Mouse (Mus musculus): ENCODE measurements around the gene Gm12166. TPM values are rescaled to one million over a fixed set of nuclear protein-coding genes. Genes with fewer than 3 reads are reported as not detected.

Gm12166 gene
- polyA plus RNA-seq, 1 experiment from 2014 or later, result 3.7 TPM

GRCm38 (mm10) chr11:46083835-46084444 lies 31.8 kb upstream of the Gm12166 start:
- Histone ChIP-seq H3K27me3 (no peaks in the 10 kb centered on the region), H3K9me3 (no peaks in the 10 kb centered on the region), H3K4me1 (no peaks in the 10 kb centered on the region; the same call in 1 of the 2 replicates), H3K27ac (replicated peaks) (no peak overlapping the region), H3K36me3 (no peaks in the 10 kb centered on the region), H3K4me2 (replicated peaks) (no peak overlapping the region), H3K9ac (replicated peaks) (no peak overlapping the region), H3K4me3 (no peak overlapping the region)
- ATAC-seq (ENCODE audit: low FRiP score, low read depth), result no peak
- WGBS, result 93% methylated on average over 11 of the region's 11 CpGs

DNA sequence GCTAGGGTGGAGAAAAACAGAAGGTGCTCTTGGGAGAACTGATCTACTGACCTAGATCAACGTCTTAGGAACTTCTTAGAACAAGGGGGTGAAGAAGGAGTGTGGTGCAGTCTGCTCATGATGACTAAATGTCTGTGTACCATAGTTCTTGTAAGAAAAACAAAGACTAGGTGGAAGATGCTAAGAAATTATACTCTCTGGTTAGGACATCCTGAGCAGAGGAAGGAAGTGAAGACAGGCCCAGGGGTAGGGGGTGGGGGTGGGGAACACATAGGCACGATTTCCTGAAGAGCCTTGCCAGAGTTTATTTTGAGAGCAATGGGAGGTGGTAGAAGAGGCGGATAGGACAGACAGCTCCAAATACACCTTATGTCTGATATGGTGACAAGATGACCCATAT lies 31.3 kb upstream of the Gm12166 start:
- H3K4me3 ChIP-seq, result no peak overlapping the region
- no peaks in the 10 kb centered on the region for H3K9me3 ChIP-seq
- H3K27ac ChIP-seq (replicated peaks), result no peak overlapping the region
- no peak overlapping the region for H3K4me2 ChIP-seq (replicated peaks)
- no peaks in the 10 kb centered on the region for H3K36me3 ChIP-seq
- H3K9ac ChIP-seq (replicated peaks), result no peak overlapping the region
- WGBS, result 78% methylated on average over 3 of the region's 3 CpGs
- ATAC-seq (ENCODE audit: low FRiP score, low read depth), result no peak
- no peaks in the 10 kb centered on the region; the same call in 1 of the 2 replicates for H3K4me1 ChIP-seq
- H3K27me3 ChIP-seq, result no peaks in the 10 kb centered on the region

DNA sequence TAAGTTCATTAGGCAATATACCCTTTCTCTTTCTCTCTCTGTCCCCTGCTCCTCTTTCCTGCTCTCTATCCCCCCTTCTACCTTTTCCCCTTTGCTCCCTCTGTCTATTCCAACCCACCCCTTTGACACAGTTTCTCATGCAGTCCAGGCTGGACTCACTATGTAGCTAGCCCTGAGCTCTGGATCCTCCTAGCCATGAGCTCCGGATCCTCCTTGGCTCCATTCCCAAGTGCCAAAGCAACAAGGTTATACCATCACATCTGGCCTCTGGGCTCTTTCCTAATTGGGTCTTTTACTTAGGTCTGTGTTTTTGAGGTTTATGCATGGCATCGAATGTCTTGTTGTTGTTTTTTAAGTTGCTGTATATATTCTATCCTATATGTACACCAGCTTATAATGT lies 29.0 kb upstream of the Gm12166 start:
- WGBS, result 96% methylated on average over 2 of the region's 2 CpGs
- Histone ChIP-seq H3K9ac (replicated peaks) (no peak overlapping the region), H3K9me3 (no peaks in the 10 kb centered on the region), H3K27ac (replicated peaks) (no peak overlapping the region), H3K27me3 (no peaks in the 10 kb centered on the region), H3K4me2 (replicated peaks) (no peak overlapping the region), H3K4me1 (no peaks in the 10 kb centered on the region), H3K4me3 (no peak overlapping the region), H3K36me3 (0 out of 2 replicates have a peak, but pooled peaks cover 5% of the 10 kb centered on the region)
- ATAC-seq (ENCODE audit: low FRiP score, low read depth), result no peak

GRCm38 (mm10) chr11:46077732-46078375 lies 25.7 kb upstream of the Gm12166 start:
- Histone ChIP-seq H3K27me3 (no peaks in the 10 kb centered on the region), H3K36me3 (peaks cover 5% of the 10 kb centered on the region; the same call in 1 of the 2 replicates), H3K4me2 (replicated peaks) (no peak overlapping the region), H3K27ac (replicated peaks) (no peak overlapping the region), H3K9me3 (no peaks in the 10 kb centered on the region), H3K4me1 (no peaks in the 10 kb centered on the region), H3K4me3 (no peak overlapping the region), H3K9ac (replicated peaks) (no peak overlapping the region)
- WGBS, result 88% methylated on average over 7 of the region's 7 CpGs
- no peak for ATAC-seq (ENCODE audit: low FRiP score, low read depth)

- Histone ChIP-seq H3K4me3 (no peak overlapping the region), H3K4me2 (replicated peaks) (no peak overlapping the region), H3K27me3 (no peaks in the 10 kb centered on the region), H3K4me1 (no peaks in the 10 kb centered on the region), H3K36me3 (peaks cover 5% of the 10 kb centered on the region; the same call in 1 of the 2 replicates), H3K9ac (replicated peaks) (no peak overlapping the region), H3K27ac (replicated peaks) (no peak overlapping the region), H3K9me3 (no peaks in the 10 kb centered on the region)
- no peak for ATAC-seq (ENCODE audit: low FRiP score, low read depth)
- 93% methylated on average over 5 of the region's 5 CpGs for WGBS
These were observed 25.2 kb upstream of the Gm12166 start for GRCm38 (mm10) chr11:46077304-46077703.

DNA sequence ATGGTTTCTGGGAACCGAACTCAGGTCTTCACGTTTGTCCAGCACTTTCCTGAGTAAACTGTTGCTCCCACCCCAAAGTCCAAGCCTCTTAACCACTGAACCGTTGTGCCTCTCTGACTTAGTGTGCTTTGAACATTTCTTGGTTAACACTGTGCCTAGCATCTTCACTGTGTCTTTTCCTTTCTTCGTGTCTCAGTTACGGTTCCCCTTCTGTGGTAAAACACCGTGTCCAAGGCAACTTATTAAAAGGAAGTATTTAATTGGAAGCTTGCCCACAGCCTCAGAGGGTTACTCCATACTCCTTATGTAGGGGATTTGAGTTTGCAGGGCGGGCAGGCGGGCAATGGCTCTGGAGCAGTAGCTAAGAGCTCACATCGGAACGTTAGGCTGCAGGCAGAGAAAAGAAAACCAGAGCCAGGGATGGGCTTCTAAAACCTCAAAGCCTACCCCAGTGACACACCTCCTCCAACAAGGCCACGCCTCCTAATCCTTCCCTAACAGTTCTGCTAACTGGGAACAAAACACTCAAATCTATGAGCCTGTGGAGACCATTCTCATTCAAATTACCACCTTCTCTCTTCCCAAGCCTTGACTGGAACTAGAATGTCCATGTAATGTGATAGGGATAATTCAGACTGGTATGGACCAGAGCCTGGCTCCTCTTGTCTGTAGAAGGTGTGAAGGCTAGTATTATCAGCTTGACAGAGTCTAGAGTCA lies 24.5 kb upstream of the Gm12166 start:
- Histone ChIP-seq H3K4me1 (no peaks in the 10 kb centered on the region), H3K27ac (replicated peaks) (no peak overlapping the region), H3K36me3 (peaks cover 5% of the 10 kb centered on the region; the same call in 1 of the 2 replicates), H3K4me2 (replicated peaks) (no peak overlapping the region), H3K9me3 (no peaks in the 10 kb centered on the region), H3K4me3 (no peak overlapping the region), H3K27me3 (no peaks in the 10 kb centered on the region), H3K9ac (replicated peaks) (no peak overlapping the region)
- 91% methylated on average over 11 of the region's 11 CpGs for WGBS
- no peak for ATAC-seq (ENCODE audit: low FRiP score, low read depth)

GRCm38 (mm10) chr11:46075507-46075906 lies 23.4 kb upstream of the Gm12166 start:
- Histone ChIP-seq H3K9me3 (no peaks in the 10 kb centered on the region), H3K36me3 (peaks cover 5% of the 10 kb centered on the region; the same call in 1 of the 2 replicates), H3K27ac (replicated peaks) (no peak overlapping the region), H3K9ac (replicated peaks) (no peak overlapping the region), H3K4me1 (no peaks in the 10 kb centered on the region), H3K4me3 (no peak overlapping the region), H3K4me2 (replicated peaks) (no peak overlapping the region), H3K27me3 (no peaks in the 10 kb centered on the region)
- WGBS, result 92% methylated on average over 3 of the region's 3 CpGs
- no peak for ATAC-seq (ENCODE audit: low FRiP score, low read depth)

- Histone ChIP-seq H3K4me2 (replicated peaks) (no peak overlapping the region), H3K36me3 (peaks cover 5% of the 10 kb centered on the region; the same call in 1 of the 2 replicates), H3K4me3 (no peak overlapping the region), H3K27me3 (no peaks in the 10 kb centered on the region), H3K9me3 (no peaks in the 10 kb centered on the region), H3K4me1 (peaks cover 10% of the 10 kb centered on the region), H3K27ac (replicated peaks) (no peak overlapping the region), H3K9ac (replicated peaks) (no peak overlapping the region)
- no peak for ATAC-seq (ENCODE audit: low FRiP score, low read depth)
- 88% methylated on average over 17 of the region's 17 CpGs for WGBS
These were observed 21.9 kb upstream of the Gm12166 start for GRCm38 (mm10) chr11:46073850-46074688.

DNA sequence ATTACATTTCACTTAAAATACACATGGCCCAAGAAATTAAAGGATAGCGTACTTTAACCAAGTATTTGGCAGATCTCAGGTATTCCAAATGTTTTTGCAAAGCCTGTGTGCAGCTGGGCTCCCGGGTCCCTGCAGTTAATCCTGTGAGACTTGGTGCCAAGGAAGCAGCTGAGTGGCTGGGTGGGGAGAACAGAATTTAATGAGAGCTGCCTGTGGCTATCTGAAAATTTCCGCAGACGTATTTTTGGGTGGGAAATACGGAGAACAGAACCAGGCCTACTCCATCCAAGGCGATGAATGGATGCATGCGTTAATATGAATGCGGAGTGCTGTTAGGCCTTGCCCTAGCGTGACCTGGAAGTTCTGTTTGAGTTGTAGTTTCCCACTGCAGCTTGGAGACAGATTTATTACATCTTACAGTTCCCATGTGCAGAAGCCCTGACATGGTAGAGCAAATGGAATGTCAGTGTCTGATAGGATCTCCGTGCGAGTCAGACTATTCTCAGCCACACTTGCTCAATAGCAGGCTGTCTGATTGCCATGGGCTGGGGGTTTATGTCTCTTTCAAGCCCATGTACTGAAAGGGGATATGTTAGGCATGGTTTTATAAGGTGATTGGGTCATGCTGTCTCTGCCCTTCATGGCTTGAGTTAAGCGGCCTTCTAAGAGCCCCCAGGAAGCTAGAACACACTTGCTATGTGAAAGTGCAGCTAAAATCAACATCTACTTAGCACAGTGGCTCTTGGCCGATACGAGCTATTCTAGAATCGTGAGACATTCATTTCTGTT lies 21.1 kb upstream of the Gm12166 start:
- no peaks in the 10 kb centered on the region for H3K27me3 ChIP-seq
- no peak overlapping the region for H3K4me3 ChIP-seq
- H3K36me3 ChIP-seq, result peaks cover 5% of the 10 kb centered on the region; the same call in 1 of the 2 replicates
- 80% methylated on average over 15 of the region's 15 CpGs for WGBS
- H3K9me3 ChIP-seq, result no peaks in the 10 kb centered on the region
- H3K4me2 ChIP-seq (replicated peaks), result no peak overlapping the region
- no peak overlapping the region for H3K9ac ChIP-seq (replicated peaks)
- no peak for ATAC-seq (ENCODE audit: low FRiP score, low read depth)
- peaks cover 11% of the 10 kb centered on the region for H3K4me1 ChIP-seq
- no peak overlapping the region for H3K27ac ChIP-seq (replicated peaks)

DNA sequence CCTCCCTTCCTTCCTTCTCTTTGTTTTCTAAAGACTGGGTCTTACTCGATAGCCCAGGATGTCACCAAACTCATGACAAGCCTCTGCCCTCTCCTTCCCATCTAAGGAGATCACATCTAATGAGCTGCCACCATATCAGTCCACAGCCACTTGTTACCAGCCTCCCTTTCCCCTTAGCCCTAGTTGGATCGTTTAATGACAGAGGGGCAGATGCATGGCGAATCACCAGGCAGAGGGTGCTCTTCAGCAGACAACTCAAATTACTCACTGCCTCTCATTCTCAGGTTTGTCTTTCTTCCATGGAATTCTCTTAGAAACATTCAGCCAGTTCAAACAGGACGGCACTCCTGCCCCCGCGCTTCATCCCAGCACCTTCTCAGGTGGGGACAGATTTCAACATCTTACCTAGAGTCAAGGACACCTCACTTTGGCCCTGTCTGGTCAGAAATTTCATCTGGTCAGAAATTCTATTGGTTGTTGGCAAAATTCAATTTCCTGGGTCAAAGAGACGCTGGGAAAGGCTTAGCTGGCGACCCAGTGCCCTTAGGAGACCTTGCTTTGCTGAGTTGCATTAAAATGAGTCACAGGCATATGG lies 20.4 kb upstream of the Gm12166 start:
- Histone ChIP-seq H3K4me2 (replicated peaks) (no peak overlapping the region), H3K27me3 (no peaks in the 10 kb centered on the region), H3K4me1 (peaks cover 11% of the 10 kb centered on the region), H3K36me3 (peaks cover 5% of the 10 kb centered on the region; the same call in 1 of the 2 replicates), H3K27ac (replicated peaks) (no peak overlapping the region), H3K4me3 (no peak overlapping the region), H3K9me3 (no peaks in the 10 kb centered on the region), H3K9ac (replicated peaks) (no peak overlapping the region)
- ATAC-seq (ENCODE audit: low FRiP score, low read depth), result no peak
- WGBS, result 76% methylated on average over 8 of the region's 8 CpGs

DNA sequence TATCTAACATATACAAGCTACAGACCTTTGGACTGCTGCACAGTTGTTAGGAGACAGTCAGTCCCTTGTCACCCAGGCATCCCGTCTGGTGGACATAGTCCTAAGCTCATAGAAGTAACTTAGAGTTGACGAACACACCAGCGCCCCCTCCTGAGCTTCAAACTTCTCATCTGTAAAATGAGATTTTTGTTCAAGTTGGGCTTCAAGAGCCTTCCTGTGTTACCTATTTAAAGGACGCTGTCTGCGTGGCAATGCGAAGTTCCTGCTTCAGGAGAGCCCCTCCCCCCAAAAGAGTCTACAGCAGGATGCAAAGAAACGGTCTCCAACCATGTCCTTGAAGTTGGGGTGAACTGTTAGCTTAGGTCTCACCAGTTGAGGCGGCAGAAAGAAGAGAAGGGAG lies 18.7 kb upstream of the Gm12166 start:
- ATAC-seq (ENCODE audit: low FRiP score, low read depth), result no peak
- Histone ChIP-seq H3K27me3 (no peaks in the 10 kb centered on the region), H3K9me3 (no peaks in the 10 kb centered on the region), H3K4me1 (peaks cover 11% of the 10 kb centered on the region), H3K4me2 (replicated peaks) (no peak overlapping the region), H3K27ac (replicated peaks) (no peak overlapping the region), H3K4me3 (no peak overlapping the region), H3K9ac (replicated peaks) (no peak overlapping the region), H3K36me3 (no peaks in the 10 kb centered on the region; the same call in 1 of the 2 replicates)
- 79% methylated on average over 8 of the region's 8 CpGs for WGBS
